Mouse (Mus musculus) testis, adult 2 months (tissue): ENCODE measurements around the gene Gm44790. TPM values are rescaled to one million over a fixed set of nuclear protein-coding genes. Genes with fewer than 3 reads are reported as not detected.
A peak's percentile ranks its signal among the peaks of the same experiment; 100 is the strongest.

Source experiments
- H3K27ac ChIP-seq: fragments of 200-500 bp; 2 replicates; pipeline ENCODE4 v1.5.1; 2012; ENCODE audit warnings: low read depth, low read length; ENCODE audit not compliant: control insufficient read depth, insufficient read depth
- H3K27me3 ChIP-seq: fragments of 200-500 bp; 2 replicates; pipeline ENCODE4 v1.6.1; 2012; ENCODE audit warnings: mild to moderate bottlenecking, low read length, moderate library complexity; ENCODE audit not compliant: control insufficient read depth, insufficient read depth
- H3K36me3 ChIP-seq: fragments of 200-500 bp; 2 replicates; pipeline ENCODE4 v1.6.1; 2012; ENCODE audit warnings: mild to moderate bottlenecking, low read length; ENCODE audit not compliant: control insufficient read depth, insufficient read depth
- H3K4me1 ChIP-seq: fragments of 200-500 bp; 2 replicates; pipeline ENCODE4 v1.6.1; 2012; ENCODE audit warnings: low read length; ENCODE audit not compliant: control insufficient read depth, insufficient read depth
- H3K4me3 ChIP-seq: fragments of 200-500 bp; 2 replicates; pipeline ENCODE4 v1.5.1; 2012; ENCODE audit warnings: low read depth, mild to moderate bottlenecking, low read length, moderate library complexity, mixed read lengths; ENCODE audit not compliant: control insufficient read depth
- CTCF ChIP-seq: fragments of 200-500 bp; IDR thresholded peaks from 2 replicates; pipeline ENCODE4 v1.5.1; 2012; ENCODE audit warnings: low read depth, mild to moderate bottlenecking, inconsistent platforms, low read length, moderate library complexity; ENCODE audit not compliant: control insufficient read depth, insufficient read depth, insufficient replicate concordance
- POLR2A ChIP-seq: fragments of 200-500 bp; IDR thresholded peaks from 2 replicates; pipeline ENCODE4 v1.6.1; 2012; ENCODE audit warnings: low read depth, mild to moderate bottlenecking, inconsistent platforms, low read length, moderate library complexity; ENCODE audit not compliant: control insufficient read depth
- polyA plus RNA-seq: library from polyadenylated mRNA; depleted of rRNA; stranded (reverse); fragments of >200 nt; gene quantifications from 2 replicates; pipeline ENCODE4 v1.2.3, GENCODE M21; 2012

Gene Gm44790
- polyA plus RNA-seq, 1 experiment = 3.1 TPM

- TF ChIP-seq POLR2A (no peak), CTCF (no peak)
- Histone ChIP-seq H3K4me3 (no peak overlapping the region), H3K36me3 (peaks cover 2% of the 10 kb centered on the region), H3K27ac (no peak overlapping the region), H3K4me1 (no peaks in the 10 kb centered on the region), H3K27me3 (no peaks in the 10 kb centered on the region)
These were observed 5.1 kb downstream of the Gm44790 start for GRCm38 (mm10) chr6:86431531-86431930.

- no peaks in the 10 kb centered on the region; the same call in 1 of the 2 replicates for H3K36me3 ChIP-seq
- TF ChIP-seq POLR2A = no peak
- H3K4me1 ChIP-seq = no peaks in the 10 kb centered on the region
- no peaks in the 10 kb centered on the region for H3K27me3 ChIP-seq
- H3K4me3 ChIP-seq = no peak overlapping the region
- no peak overlapping the region for H3K27ac ChIP-seq
These were observed 7.2 kb downstream of the Gm44790 start for GRCm38 (mm10) chr6:86433696-86434095.

GRCm38 (mm10) chr6:86437711-86438110 is 11.3 kb downstream of the Gm44790 start:
- Histone ChIP-seq H3K4me1 (no peaks in the 10 kb centered on the region), H3K36me3 (no peaks in the 10 kb centered on the region), H3K27me3 (no peaks in the 10 kb centered on the region), H3K27ac (peak overlapping the region; percentile 99), H3K4me3 (peak overlapping the region; percentile 94)
- TF ChIP-seq CTCF (peak; percentile 43; the same call in 1 of the 2 replicates), POLR2A (no peak; the same call in 1 of the 2 replicates)

- H3K27ac ChIP-seq = peak within 1 kb of the TSS; percentile 99
- H3K4me1 ChIP-seq = no peaks in the 10 kb centered on the region
- H3K36me3 ChIP-seq = no peaks in the 10 kb centered on the region
- H3K27me3 ChIP-seq = no peaks in the 10 kb centered on the region
- peak within 1 kb of the TSS; percentile 94 for H3K4me3 ChIP-seq
- TF ChIP-seq CTCF (no peak; the same call in 1 of the 2 replicates), POLR2A (peak; percentile 97)
These were observed 12.0 kb downstream of the Gm44790 start, which contains the start of gene C87436 for GRCm38 (mm10) chr6:86438272-86439118. Gene C87436 (plus strand): TSS chr6:86438374.

- no peaks in the 10 kb centered on the region for H3K27me3 ChIP-seq
- H3K4me1 ChIP-seq = no peaks in the 10 kb centered on the region
- TF ChIP-seq CTCF (no peak), POLR2A (no peak)
- H3K36me3 ChIP-seq = peaks cover 1% of the 10 kb centered on the region
- H3K27ac ChIP-seq = peak overlapping the region; percentile 99
- H3K4me3 ChIP-seq = peak overlapping the region; percentile 94
These were observed 12.7 kb downstream of the Gm44790 start for GRCm38 (mm10) chr6:86439119-86439496.

- TF ChIP-seq CTCF = no peak
- no peak for TF ChIP-seq POLR2A
- no peak overlapping the region for H3K27ac ChIP-seq
- peaks cover 2% of the 10 kb centered on the region for H3K36me3 ChIP-seq
- H3K27me3 ChIP-seq = no peaks in the 10 kb centered on the region
- no peaks in the 10 kb centered on the region for H3K4me1 ChIP-seq
- no peak overlapping the region for H3K4me3 ChIP-seq
These were observed 13.1 kb downstream of the Gm44790 start for GRCm38 (mm10) chr6:86439531-86439930.

- Histone ChIP-seq H3K36me3 (peaks cover 5% of the 10 kb centered on the region), H3K4me1 (no peaks in the 10 kb centered on the region)
These were observed 15.1 kb downstream of the Gm44790 start for GRCm38 (mm10) chr6:86441571-86441970.

More at GRCm38 (mm10) chr6:86441571-86441970, 15.1 kb downstream of the Gm44790 start:
- no peak overlapping the region for H3K4me3 ChIP-seq
- H3K27ac ChIP-seq = no peak overlapping the region
- no peaks in the 10 kb centered on the region for H3K27me3 ChIP-seq
- TF ChIP-seq CTCF (no peak), POLR2A (no peak)
